Mouse (Mus musculus) C2C12 (cell line): ENCODE measurements around the gene Krt28.

Source experiments
- CEBPB ChIP-seq: IDR thresholded peaks from one replicate; pipeline ENCODE4 v1.6.1; 2011; ENCODE audit warnings: low read depth, mild to moderate bottlenecking, control low read depth, moderate library complexity
- CTCF ChIP-seq: IDR thresholded peaks from one replicate; pipeline ENCODE4 v1.5.1; 2011; ENCODE audit not compliant: control insufficient read depth, insufficient read depth, insufficient read length
- FOSL1 ChIP-seq: IDR thresholded peaks from one replicate; pipeline ENCODE4 v1.8.0; 2011; ENCODE audit warnings: mild to moderate bottlenecking, low read length; ENCODE audit not compliant: poor library complexity, insufficient read depth, severe bottlenecking
- MAX ChIP-seq: IDR thresholded peaks from one replicate; pipeline ENCODE4 v1.6.1; 2011; ENCODE audit warnings: mild to moderate bottlenecking, control low read depth
- MYOD1 ChIP-seq: IDR thresholded peaks from one replicate; pipeline ENCODE4 v1.6.1; 2011; ENCODE audit warnings: low read depth; ENCODE audit not compliant: control insufficient read depth, insufficient read length
- MYOG ChIP-seq: IDR thresholded peaks from one replicate; pipeline ENCODE4 v1.6.1; 2011; ENCODE audit not compliant: control insufficient read depth, insufficient read length; ENCODE audit errors: extremely low read depth
- USF1 ChIP-seq: IDR thresholded peaks from one replicate; pipeline ENCODE4 v1.6.1; 2011; ENCODE audit warnings: low read depth, mild to moderate bottlenecking, control low read depth, moderate library complexity

DNA sequence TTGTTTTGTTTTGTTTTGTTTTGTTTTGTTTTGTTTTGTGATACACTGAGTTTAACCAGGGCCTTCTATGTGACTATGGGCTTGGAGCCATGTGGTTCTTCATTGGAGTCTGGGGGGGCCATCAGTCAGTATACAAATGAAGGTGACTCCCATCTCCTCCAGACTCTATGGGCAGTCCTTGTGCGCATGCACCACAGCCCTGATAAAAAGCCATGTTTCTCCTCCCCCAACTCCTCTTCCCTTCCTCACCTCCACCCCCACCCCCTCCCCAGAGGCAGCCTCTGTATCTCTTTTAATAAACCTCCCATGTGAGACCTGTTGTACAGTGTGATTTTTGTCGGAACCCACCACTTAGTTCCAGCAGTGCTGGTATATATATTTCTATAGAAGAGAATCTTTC lies 22.0 kb upstream of the Krt28 start:
- TF ChIP-seq CTCF, result no peak
- TF ChIP-seq CEBPB, result no peak
- no peak for TF ChIP-seq MYOD1
- no peak for TF ChIP-seq MAX
- TF ChIP-seq USF1, result no peak
- no peak for TF ChIP-seq MYOG
- TF ChIP-seq FOSL1, result no peak
